Mouse (Mus musculus): ENCODE data around the gene Sit1. TPM values are rescaled to one million over a fixed set of nuclear protein-coding genes. Genes with fewer than 3 reads are reported as not detected.

Gene Sit1
- polyA plus RNA-seq, 1 experiment = 0.85 TPM

DNA sequence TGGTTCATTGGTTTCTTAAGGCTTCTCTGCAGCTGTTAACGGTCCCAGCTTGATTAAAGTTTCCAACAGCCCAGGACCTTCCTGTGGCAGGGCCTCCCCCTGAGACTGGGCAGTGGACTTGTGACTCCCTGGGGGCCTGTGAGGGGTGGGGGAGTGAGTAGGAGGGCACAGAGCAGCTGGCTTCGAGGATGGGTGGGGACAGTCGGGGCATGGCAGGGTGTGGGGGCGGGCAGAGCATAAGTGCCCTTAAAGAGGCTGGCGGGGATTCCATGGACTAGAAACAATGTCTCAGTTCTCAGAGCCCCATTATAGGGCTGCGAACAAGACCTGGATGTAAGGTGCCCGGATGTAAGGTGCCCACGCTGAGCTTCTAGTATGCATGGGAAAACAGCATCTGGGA, 26.4 kb downstream of the Sit1 start:
- Histone ChIP-seq H3K4me1 (ENCODE audit: control insufficient read depth, insufficient read depth, low read length) (peaks cover 4% of the 10 kb centered on the region; the same call in 1 of the 2 replicates), H3K4me3 (replicated peaks; ENCODE audit: extremely low read depth, low read depth, low read length) (no peak overlapping the region)
- no peak for DNase-seq
- 16% methylated on average over 8 of the region's 8 CpGs for whole genome bisulfite sequencing
- TF ChIP-seq CTCF (IDR thresholded peaks at IDR 0.05; ENCODE audit: insufficient read depth, low read length) (no peak), POLR2A (IDR thresholded peaks at IDR 0.05; ENCODE audit: borderline replicate concordance, extremely low read depth, low read depth, low read length) (no peak)

DNA sequence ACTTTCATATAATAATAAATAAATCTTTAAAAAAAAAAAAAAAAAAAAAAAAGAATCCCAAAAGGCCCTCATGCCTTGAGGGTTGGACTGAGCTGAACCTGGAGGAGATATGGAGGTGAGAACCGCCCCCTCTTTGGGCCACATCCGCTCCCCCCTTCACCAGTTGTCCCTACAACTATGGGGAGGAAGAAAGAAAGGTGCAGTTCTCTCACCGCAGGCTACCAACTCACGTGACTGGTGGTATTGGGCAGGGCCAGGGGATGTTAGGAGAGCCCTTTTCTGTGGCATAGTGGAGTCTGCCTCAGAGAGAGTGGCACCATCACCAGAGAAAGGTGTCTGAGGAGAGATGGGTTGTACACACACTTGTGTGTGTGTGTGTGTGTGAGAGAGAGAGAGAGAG, 27.1 kb downstream of the Sit1 start:
- no peak overlapping the region for H3K4me3 ChIP-seq (replicated peaks; ENCODE audit: extremely low read depth, low read depth, low read length)
- 30% methylated on average over 4 of the region's 4 CpGs for WGBS
- peaks cover 4% of the 10 kb centered on the region; the same call in 1 of the 2 replicates for H3K4me1 ChIP-seq (ENCODE audit: control insufficient read depth, insufficient read depth, low read length)
- DNase-seq = no peak
- no peak for TF ChIP-seq CTCF (IDR thresholded peaks at IDR 0.05; ENCODE audit: insufficient read depth, low read length)
- TF ChIP-seq POLR2A (IDR thresholded peaks at IDR 0.05; ENCODE audit: borderline replicate concordance, extremely low read depth, low read depth, low read length) = no peak

DNA sequence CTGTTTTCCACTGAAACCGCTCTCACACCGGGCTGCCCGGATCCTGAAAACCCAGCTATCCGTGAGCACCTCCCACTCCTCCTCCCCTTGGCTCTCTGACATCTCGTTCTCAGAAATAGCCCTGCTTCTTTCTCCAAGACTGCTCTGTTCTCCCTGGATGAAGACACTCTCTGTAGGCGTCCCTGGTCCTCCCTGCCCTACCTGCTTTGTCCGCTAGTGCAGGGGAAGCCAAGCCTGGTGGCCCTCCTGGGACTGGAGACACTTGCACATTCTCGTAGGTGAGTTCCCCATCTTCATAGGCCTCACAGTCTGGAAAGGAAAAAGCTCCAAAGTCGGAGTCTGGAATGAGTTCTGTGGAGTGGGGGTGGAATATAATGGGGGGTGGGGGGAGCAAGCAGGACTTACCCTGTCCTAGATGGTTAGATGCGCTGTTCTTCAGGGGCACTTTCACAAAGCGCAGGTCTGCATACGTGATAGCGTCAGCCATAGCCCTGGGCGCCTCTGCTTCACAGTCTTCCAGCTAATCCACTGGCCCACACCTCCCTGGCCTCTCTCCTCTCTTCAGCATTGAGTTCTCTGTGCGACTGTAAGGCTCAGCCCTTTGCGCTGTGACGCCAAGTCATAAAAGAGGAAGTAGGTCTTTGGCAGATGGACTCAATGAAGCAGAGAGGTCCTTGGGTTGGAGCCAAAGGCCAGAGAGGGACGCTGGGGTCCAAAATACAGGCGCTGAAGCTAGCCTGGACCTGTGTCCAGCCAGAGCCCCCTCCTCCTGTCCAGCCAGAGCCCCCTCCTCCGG, 29.3 kb downstream of the Sit1 start, which contains the start of gene Cd72:
TSS of gene Cd72 (minus strand) at position 588 of the 796 bp plus-strand sequence.
- WGBS = 26% methylated on average over 20 of the region's 20 CpGs

DNA sequence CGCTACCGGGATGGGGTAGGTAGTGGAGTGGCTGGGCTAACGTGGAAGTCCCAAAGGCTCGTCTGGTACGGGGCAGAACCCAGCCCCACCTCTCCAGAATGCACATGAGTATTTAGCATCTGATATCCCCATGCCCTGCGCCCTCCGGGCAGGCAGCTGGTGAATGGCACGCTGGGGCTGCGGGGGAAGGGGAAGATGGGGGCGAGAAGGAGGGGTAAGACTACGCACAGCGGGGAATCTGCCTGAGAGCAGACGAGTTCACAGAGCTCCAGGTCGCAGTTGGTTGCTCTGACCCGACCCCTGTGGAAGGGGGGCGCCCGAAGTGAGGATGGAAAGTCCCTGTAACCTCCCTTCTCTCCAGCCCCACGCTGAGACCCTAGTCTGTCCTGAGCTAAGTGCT, 30.1 kb downstream of the Sit1 start:
- DNase-seq = no peak
- Histone ChIP-seq H3K4me3 (replicated peaks; ENCODE audit: extremely low read depth, low read depth, low read length) (peak overlapping the region; percentile 10), H3K4me1 (ENCODE audit: control insufficient read depth, insufficient read depth, low read length) (peaks cover 4% of the 10 kb centered on the region; the same call in 1 of the 2 replicates)
- 3% methylated on average over 18 of the region's 18 CpGs for WGBS
- TF ChIP-seq CTCF (IDR thresholded peaks at IDR 0.05; ENCODE audit: insufficient read depth, low read length) (no peak), POLR2A (IDR thresholded peaks at IDR 0.05; ENCODE audit: borderline replicate concordance, extremely low read depth, low read depth, low read length) (no peak)

More for the DNA sequence above, 29.3 kb downstream of the Sit1 start, which contains the start of gene Cd72:
- H3K4me1 ChIP-seq (ENCODE audit: control insufficient read depth, insufficient read depth, low read length) = peaks cover 4% of the 10 kb centered on the region; the same call in 1 of the 2 replicates
- peak within 1 kb of the TSS; percentile 37 for H3K4me3 ChIP-seq (replicated peaks; ENCODE audit: extremely low read depth, low read depth, low read length)
- no peak for DNase-seq
- no peak for TF ChIP-seq CTCF (IDR thresholded peaks at IDR 0.05; ENCODE audit: insufficient read depth, low read length)
- no peak for TF ChIP-seq POLR2A (IDR thresholded peaks at IDR 0.05; ENCODE audit: borderline replicate concordance, extremely low read depth, low read depth, low read length)

DNA sequence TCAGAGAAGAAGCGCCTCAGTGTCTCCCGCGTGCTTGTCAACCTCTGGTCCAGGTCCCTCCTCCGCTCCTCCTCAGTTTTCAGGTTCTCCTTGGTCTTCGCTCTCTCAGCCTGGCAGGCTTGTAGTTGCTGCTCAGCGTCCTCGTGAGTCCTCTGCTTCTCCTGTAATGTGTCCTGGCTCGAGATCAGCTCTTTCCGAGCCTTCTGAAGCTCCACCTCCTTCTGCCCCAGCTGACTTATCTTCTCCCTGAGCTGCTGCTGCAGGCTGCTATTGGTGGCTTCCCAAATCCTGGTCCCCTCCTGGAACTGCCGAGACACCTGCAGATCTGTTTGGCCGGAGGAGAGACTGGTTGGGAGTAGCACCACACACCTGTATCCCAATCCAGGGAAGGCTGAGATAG, 31.2 kb downstream of the Sit1 start:
- WGBS = 46% methylated on average over 11 of the region's 11 CpGs
- DNase-seq = no peak
- Histone ChIP-seq H3K4me1 (ENCODE audit: control insufficient read depth, insufficient read depth, low read length) (peaks cover 4% of the 10 kb centered on the region; the same call in 1 of the 2 replicates), H3K4me3 (replicated peaks; ENCODE audit: extremely low read depth, low read depth, low read length) (no peak overlapping the region)
- TF ChIP-seq CTCF (IDR thresholded peaks at IDR 0.05; ENCODE audit: insufficient read depth, low read length) (no peak), POLR2A (IDR thresholded peaks at IDR 0.05; ENCODE audit: borderline replicate concordance, extremely low read depth, low read depth, low read length) (no peak)

DNA sequence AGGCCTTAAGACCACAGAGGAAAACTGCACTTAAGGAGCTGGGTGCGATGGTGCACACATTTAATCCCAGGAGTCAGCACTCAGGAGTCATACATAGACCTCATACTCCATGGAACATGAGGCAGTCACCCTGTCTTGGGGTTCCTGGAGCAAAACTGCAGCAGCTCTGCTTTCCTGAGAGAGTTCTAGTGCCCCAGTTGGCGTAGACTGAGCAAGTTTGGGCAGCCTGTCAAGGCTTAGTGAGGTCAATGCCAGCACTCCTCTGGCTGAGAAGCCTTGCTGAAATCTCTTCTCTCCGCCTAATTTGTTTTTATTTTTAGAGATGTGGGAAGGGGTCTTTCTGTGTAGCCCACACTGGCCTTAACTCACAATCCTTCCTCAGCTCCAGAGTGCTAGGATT, 35.0 kb downstream of the Sit1 start:
- no peak for DNase-seq
- Histone ChIP-seq H3K4me1 (ENCODE audit: control insufficient read depth, insufficient read depth, low read length) (peaks cover 4% of the 10 kb centered on the region; the same call in 1 of the 2 replicates), H3K4me3 (replicated peaks; ENCODE audit: extremely low read depth, low read depth, low read length) (no peak overlapping the region)
- WGBS = 76% methylated on average over 3 of the region's 3 CpGs
- TF ChIP-seq CTCF (IDR thresholded peaks at IDR 0.05; ENCODE audit: insufficient read depth, low read length) (no peak), POLR2A (IDR thresholded peaks at IDR 0.05; ENCODE audit: borderline replicate concordance, extremely low read depth, low read depth, low read length) (no peak)

DNA sequence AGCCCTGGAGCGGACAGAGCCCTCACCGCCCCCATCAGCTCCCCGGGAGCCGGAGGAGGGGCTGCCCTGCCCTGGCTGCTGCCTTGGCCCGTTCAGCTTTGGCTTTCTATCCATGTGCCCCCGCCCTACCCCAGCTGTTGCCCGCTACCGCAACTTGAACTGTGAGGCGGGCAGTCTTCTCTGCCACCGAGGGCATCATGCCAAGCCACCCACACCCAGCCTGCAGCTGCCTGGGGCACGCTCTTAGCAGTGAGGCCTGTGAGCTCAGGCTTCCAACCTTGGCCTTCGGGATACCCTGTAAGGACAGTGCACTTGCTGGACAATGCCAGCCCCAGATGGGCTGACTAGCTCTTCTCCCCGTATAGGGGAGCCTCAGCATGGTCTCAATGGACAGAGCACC, 36.3 kb downstream of the Sit1 start:
- no peak for TF ChIP-seq CTCF (IDR thresholded peaks at IDR 0.05; ENCODE audit: insufficient read depth, low read length)
- no peak for TF ChIP-seq POLR2A (IDR thresholded peaks at IDR 0.05; ENCODE audit: borderline replicate concordance, extremely low read depth, low read depth, low read length)
- H3K4me1 ChIP-seq (ENCODE audit: control insufficient read depth, insufficient read depth, low read length) = no peaks in the 10 kb centered on the region; the same call in 1 of the 2 replicates
- no peak for DNase-seq
- 75% methylated on average over 13 of the region's 13 CpGs for WGBS
- H3K4me3 ChIP-seq (replicated peaks; ENCODE audit: extremely low read depth, low read depth, low read length) = no peak overlapping the region

DNA sequence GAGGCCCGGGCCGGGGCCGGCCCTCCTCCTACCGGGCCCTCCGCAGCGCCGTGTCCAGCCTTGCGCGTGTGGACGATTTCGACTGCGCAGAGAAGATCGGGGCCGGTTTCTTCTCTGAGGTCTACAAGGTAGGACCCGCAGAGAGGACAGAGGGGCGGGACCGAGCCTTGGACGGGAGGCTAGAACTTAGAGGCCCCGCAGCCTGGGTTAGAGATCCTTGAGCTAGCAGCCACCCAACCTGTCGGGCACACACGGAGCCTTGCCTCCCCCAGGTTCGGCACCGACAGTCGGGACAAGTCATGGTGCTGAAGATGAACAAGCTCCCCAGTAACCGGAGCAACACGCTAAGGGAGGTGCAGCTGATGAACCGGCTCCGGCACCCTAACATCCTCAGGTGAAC, 40.0 kb downstream of the Sit1 start:
- TF ChIP-seq POLR2A (IDR thresholded peaks at IDR 0.05; ENCODE audit: borderline replicate concordance, extremely low read depth, low read depth, low read length) = no peak
- no peak for TF ChIP-seq CTCF (IDR thresholded peaks at IDR 0.05; ENCODE audit: insufficient read depth, low read length)
- Histone ChIP-seq H3K4me3 (replicated peaks; ENCODE audit: extremely low read depth, low read depth, low read length) (peak overlapping the region; percentile 83), H3K4me1 (ENCODE audit: control insufficient read depth, insufficient read depth, low read length) (no peaks in the 10 kb centered on the region; the same call in 1 of the 2 replicates)
- 1% methylated on average over 27 of the region's 28 CpGs for WGBS
- no peak for DNase-seq

DNA sequence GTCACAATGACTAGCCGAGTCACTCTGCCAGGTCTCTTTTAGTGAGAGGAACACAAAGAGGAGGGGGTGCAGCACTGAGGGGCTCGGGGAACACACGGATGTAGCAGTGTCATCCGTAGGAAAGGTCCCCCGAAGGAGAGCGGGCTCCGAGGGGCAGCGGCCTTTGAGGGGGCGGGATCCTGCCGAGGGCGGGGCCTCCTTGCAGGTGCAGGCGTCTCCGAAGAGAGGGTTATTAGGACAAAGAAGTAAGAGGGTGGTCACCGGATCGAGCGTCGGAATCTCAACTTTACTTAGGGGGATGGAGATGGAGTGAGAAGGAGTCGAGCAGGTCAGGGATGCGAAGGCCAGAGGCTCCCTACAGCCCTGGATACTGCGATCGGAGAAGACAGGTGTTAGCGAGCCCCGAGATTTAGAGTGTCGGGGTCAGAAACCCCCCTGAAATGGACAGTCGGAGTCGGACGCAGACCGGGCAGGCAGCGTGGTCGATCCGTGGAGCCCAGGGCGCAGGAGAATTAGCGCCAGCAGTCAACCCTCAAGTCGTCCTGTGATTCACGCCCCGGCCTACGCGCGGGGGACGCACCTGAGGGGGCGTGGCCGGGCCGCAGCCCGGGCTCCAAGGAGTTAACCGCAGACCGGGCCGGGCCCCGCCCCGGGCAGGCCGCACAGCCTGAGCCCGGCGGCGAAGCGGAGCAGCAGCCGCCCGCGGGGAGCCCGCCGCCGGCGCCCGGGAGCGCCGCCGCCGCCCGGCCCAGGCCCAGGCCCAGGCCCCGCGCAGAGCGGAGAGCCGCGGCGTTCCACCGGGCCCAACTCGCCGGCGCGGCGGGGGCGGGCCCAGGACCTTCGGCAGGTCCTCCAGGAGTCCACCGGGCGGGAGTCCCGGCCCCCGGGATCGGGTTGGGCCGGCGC, 40.8 kb downstream of the Sit1 start:
- 1% methylated on average over 86 of the region's 88 CpGs for whole genome bisulfite sequencing
- H3K4me3 ChIP-seq (replicated peaks; ENCODE audit: extremely low read depth, low read depth, low read length) = peak overlapping the region; percentile 83
- TF ChIP-seq CTCF (IDR thresholded peaks at IDR 0.05; ENCODE audit: insufficient read depth, low read length) = no peak
- TF ChIP-seq POLR2A (IDR thresholded peaks at IDR 0.05; ENCODE audit: borderline replicate concordance, extremely low read depth, low read depth, low read length) = peak; percentile 25; the same call in 1 of the 2 replicates
- peak; percentile 70 for DNase-seq
- H3K4me1 ChIP-seq (ENCODE audit: control insufficient read depth, insufficient read depth, low read length) = no peaks in the 10 kb centered on the region; the same call in 1 of the 2 replicates

All from lung, adult 2 months (tissue).